Mouse (Mus musculus) 416B (cell line): ENCODE data around the gene Lamtor1.
A peak's percentile ranks its signal among the peaks of the same experiment; 100 is the strongest.

ENCODE experiments used
- DNase-seq: peaks from one replicate; pipeline ENCODE4 v3.0.0; 2011; ENCODE audit warnings: low read depth

Gene Lamtor1

DNA sequence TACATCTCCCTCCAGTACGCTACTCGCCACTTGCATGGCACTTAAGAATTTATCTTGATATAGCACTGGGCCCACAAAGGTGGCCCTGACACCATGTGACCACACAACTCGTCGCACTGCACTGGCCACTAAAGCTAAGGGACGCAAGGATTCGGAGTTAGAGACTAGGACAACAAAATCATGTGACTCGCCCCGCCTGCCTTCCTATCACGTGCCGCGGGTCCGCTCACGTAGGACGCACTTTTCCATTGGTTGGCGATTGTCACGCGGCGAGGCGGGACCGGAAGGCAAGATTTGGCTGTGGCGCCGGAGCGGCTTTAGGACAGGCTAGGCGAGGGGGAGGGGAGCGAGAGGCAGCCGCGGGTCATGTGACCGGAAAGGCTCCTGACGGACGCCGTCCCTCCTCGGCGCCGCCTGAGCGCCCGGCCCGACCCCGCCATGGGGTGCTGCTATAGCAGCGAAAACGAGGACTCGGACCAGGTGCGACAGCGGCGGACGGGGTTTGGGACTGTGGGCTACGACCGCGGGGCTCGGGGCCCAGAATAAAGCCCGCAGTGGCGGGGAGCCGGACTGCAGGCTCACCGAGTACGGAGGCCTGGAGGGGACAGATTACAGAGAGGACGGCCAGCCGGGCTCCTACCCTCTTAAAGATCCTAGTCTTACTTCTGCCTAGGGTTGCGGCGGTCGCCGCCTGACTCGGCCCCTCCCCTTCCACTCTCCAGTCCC lies at the start of gene Lamtor1:
Lamtor1 (plus strand) TSS at position 344 of the 726 bp plus-strand sequence.
- DNase-seq, result peak; percentile 99

DNA sequence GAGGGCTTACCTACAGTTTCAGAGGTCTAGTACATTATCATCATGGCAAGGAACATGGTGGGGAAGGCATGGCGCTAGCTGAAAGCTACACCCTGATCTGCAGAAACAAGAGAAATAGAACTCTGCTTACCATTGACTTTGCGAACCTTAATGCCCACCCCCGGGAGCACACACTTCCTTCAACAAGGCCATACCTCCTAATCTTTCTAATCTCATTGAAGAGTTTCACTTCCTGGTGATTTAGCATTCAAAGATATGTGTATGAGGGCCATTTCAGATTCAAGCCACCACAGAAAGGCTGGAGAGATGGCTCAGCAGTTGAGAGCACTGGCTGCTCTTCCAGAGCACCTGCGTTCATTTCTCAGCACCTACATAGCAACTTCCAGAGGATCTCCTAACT lies 48.6 kb upstream of the Lamtor1 start, which contains the start of gene Folr2:
Folr2 (minus strand) TSS at position 101 of the 400 bp plus-strand sequence.
- DNase-seq, result no peak

DNA sequence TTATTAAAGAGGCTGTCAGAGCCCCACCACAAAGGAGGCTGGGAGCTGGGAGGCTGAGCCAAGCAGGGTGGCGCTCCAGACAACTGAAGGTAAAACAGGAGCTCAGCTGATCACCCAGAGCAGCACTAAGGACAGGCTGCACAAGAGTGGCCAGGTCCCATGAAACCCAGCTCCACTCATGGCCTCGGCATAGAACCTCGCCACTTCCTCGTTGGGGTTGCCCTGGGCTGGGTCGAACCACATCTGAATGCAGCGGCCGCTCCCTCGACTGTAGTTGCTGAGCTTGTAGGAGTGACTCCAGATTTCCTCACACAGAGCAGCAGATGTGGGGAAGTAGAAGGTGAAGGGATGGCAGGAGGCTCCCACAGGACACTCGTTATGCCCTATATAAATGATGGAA lies 47.3 kb upstream of the Lamtor1 start:
- peak; percentile 55 for DNase-seq

DNA sequence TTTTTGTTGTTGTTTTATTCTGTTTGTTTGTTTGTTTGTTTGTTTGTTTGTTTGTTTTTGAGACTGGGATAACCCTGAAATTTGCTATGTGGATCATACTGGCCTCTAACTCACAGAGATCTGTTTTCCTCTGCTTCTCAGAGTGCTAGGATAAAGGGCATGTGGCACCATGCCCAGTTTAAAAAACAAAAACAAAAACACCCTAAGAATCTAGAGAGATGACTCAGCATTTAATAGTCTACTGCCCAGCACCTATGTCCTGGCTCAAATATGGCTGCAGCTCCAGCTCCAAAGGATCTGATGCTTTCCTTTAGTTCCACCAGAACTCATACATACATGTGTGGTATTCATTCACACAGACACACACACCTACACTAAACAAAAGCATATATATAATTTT lies 44.7 kb upstream of the Lamtor1 start:
- DNase-seq, result no peak

DNA sequence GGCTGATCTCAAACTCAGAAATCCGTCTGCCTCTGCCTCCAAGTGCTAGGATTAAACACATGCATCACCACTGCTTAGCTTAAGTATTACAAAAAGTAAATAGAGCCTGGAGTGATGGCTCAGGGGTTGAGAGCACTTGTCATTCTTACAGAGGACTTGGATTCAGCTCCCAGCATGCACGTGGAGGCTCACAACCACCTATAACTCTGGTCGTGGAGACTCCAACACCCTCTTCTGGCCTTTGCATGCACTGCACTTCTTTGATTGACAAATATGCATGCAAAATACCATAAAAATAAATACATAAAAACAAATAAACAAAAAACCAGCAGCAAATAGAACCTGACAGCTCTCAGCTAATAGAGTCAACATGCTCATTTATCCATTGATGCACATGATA lies 43.4 kb upstream of the Lamtor1 start:
- no peak for DNase-seq

DNA sequence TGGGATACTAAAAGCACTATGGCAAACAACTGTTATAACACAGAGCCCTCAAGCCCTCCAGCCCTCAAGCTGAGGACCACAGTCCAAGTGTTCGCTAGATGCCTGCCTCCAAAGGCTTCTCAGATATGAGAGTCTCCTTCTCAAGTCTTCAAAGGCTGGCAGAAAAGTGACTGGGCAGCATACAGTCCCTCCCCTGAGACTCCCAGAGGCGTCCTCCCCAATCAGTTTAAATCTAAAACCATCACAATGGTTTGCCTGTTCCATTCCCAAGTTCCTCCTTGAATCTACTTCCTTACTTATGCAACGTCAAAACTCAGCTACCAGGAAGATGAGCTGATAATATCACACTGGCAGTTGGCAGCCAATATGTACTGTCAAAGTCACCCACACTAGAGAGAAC lies 42.3 kb upstream of the Lamtor1 start, which contains the start of gene Anapc15:
Anapc15 (plus strand) TSS at position 301 of the 400 bp plus-strand sequence.
- no peak for DNase-seq

DNA sequence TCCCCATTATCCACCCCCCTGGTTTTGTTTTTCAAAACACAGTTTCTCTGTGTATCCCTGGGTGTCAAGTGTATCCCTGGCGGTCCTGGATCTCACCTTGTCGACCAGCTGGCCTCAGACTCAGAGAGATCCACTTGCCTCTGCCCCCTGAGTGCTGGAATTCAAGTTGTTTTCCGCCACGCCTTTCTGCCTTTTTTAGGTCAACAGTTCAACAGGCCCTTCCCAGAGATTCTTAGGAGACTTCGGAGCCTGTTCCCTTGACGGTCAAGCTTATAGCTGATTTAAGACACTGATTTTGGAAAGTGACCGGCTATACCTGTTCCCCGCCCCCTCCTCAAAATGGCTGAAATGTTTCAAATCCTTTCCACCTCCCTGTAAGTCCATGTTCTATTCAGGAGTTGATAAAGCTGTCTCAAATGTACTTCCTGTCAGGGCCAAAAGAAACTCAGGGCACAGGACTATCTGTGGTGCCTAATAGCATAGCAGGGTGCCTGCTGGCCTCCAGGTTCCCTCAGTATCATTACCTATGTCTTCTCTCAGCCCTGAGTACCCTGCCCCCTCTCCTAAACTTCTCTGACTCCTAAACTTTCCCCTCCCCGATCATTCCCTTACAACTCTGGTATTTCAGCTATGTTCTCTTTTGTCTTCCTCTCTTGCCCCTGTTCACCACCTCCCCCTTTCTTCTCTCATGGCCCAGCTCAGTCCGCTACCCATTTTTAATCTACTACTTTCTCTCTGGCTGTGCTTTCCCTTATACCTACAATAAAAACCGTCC lies 39.0 kb upstream of the Lamtor1 start:
- no peak for DNase-seq

DNA sequence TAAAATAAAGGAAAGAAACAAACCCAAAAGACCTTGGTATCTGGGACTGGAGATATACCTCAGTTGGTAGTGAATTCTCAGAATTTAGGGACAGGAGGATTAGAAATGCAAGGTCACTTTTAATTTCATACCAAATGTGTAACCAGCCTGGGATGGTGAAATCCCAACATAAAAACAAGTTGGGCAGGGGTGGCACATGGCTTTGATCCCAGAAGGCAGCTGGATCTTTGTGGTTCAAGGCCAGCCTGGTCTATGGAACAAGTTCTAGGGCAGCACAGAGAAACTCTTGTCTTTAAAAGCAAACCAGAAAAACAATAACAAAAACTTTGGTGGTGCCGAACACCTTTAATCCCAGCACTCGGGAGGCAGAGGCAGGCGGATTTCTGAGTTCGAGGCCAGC lies 38.2 kb upstream of the Lamtor1 start:
- DNase-seq, result no peak

DNA sequence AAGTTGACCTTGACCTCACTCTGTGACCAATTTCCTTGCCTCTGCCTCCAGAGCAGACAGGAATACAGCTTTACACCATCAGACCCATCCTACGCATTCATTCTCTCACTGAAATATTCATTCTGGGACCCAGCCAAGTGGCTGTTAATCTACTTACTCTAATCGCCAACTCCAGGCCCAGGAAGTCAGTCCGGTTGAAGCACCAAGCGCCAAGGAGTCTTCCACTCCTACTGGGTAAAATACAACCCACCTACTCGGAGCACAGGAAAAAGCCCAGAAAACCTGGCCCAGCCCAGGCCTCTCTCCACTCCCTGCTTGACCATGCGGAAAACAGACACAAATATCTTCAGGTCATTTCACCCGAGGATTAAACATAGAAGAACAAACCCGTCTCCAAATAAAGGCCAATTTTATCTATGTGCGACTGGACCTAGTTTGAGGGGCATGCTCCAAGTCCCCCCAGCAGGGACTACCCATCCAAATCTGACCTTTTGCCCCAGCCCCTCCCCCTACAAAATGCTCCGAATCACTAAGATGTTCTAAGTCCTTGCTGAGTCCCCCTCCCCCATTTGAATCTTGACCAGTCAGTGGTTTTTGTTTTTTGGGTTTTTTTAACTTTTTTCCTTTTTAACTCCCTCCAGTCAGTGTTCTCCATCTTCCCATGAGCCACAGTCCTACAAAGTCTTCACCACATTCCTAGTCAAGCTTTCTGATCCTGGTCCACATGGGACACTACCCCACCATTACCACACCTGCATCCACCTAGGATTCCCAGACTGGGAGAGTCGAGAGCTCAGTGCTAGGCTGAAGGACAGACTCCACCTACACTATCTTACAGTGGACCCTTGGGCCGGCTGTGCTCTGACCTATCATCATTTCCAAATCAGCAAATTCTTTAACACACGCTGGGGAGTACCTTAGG lies 37.2 kb upstream of the Lamtor1 start:
- DNase-seq, result no peak

DNA sequence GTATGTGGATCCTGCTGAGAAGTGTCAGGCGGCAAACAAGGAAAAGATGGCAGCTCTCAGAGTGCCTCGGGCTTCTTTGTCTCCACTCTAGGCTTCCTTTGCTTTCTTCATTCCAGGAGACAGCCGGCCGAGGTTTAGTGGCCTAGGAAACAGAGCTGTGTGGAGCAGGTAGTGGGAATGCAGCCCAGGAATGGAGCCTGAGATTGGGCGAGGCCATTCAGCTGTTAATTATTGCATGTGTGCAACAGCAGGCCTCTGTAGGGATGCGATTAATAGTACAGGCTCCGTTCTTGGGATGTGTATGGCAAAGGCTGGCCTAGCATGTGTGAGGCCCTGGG lies 36.6 kb upstream of the Lamtor1 start:
- DNase-seq, result no peak

DNA sequence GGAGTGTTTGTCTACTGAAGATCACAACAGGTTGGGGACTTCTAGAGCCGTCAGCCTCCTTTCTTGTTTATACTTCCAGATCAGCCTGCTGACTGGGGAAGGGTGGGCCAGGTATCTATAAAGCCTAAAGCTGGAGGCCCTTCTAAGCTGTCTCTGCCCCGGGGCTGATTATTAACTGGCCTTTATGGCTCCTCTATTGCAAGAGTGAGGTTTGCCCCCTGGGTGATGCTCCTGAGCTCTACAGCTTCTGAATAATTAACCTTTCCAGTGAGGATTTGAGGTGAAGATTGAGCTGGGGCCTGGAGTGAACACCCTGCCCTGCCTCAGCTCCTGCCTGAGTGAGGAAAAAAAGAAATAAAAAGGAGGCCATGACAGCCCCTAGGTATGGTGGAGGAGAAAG lies 35.1 kb upstream of the Lamtor1 start, which contains the start of gene Folr1:
Folr1 (minus strand) TSS at position 160 of the 400 bp plus-strand sequence.
- DNase-seq, result no peak

DNA sequence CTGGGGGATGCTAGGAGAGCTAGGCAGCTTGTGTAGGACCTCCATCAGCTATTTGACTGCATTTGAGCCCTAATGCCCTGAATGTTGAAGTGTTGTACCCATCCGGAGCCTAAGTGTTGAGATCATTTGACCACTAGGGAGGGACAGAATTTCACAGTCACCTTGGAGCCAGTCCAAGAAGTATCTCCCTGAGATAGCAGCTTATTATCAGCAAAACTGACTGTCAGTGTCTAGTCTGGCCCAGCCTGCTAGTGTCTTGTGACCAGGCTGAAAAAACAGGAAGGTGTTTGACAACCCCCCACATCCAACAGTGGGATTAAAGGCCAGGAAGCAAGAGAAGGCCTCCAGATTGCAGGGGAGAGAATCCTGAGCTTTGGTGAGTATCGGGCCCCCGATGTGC lies 34.4 kb upstream of the Lamtor1 start:
- peak; percentile 60 for DNase-seq

DNA sequence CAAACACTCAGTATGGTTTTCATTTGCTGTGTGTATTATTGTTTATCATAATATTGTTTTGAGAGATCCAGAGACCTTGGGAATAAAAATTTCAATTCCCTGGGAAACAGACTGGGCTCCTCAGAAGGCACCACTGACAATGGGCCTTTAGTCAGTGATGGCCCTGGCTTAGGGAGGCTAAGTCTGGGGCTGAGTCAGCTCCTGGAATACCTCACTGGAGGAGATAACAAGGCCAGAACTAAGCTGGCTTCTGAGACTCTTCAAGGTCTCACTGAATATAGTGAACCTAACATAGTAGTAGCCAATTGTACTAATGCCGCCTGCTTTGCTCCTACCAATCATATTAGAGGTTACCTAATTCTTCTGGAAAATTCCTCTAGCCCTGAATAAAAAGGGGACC lies 29.7 kb upstream of the Lamtor1 start:
- no peak for DNase-seq

DNA sequence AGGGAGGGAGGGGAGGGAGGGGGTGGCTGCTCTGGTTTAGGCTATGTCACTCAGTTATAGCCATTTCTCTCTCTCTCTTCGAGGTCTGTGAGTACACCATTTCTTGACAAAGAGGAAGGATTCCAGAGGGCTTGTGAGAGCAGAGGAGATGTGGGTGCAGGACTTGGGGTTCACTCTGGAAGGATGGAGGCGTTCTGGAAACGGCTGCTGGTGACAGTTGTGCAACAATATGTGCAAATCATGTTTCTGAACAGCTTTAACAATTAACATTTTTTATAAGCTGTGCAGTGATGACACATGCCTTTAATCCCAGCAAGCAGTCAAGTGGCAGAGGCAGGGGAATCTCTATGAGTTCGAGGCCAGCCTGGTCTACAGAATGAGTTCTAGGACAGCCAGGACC lies 24.8 kb upstream of the Lamtor1 start:
- DNase-seq, result no peak

DNA sequence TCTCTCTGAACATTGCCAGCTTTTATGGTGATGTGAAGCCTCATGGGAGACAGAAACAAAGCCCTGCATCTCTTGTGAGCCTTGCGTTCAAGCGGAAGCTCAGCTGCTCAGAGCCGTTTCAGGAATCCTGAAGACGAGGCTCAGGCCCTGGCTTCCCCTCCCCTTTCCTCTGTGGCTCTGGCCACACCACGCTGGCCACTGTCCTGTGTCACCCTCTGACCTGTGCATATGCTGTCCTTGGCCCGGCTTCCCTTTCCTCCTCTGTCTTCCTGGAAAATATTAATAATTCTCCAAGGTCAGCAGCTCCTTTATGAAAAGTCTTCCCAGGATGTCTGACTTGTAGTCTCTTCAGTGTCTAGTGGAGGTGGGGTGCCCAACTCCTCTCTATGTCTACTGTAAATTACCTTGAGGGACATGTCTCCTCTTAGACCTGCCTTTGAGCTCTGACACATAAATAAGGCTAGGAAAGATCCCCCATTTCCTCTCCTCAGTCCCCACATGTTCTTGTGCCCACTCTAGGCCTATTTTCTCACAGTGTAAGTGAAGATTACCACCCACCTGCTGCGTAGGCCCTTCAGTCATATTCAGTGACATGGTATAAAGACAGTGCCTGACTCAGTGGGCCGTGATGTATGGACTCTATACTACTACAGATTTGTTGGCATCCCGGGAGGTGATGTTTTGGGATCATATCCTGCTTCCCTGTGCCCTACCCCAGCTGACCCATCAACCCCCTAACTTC lies 23.1 kb upstream of the Lamtor1 start:
- DNase-seq, result peak; percentile 29

DNA sequence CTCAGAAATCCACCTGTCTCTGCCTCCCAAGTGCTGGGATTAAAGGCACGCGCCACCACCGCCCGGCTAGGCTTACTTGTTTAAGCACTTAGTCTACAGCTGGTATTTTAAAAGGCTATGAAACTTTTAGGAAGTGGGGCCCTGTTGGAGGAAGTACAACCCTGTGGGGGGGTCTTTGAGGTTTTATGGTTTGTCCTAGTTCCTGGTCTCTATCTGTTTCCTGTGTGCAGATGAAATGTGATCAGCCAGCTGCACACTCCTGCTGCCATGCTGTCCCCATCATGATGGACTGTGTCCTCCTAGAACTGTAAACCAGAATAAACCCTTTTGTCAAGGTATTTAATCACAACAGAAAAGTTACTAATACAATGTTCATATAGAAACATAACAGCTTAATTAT lies 21.5 kb upstream of the Lamtor1 start:
- peak; percentile 38 for DNase-seq

DNA sequence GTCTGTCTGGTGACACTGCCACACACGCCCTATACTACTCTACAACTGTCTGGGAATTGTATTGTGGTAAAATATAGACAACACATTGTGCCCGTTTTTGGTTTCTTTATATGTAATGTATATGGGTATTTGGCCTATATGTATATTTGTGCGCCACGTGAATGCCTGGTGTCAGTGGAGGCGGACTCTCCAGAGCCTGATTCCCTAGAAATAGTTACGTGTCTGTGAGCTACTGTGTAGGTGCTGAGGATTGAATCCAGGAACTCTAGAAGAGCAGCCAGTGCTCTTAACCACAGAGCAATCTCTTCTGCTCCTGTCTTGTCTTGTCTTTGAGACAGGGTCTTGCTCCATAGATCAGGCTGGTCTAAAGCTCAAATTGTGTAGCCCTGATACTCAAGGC lies 19.4 kb upstream of the Lamtor1 start:
- DNase-seq, result no peak

DNA sequence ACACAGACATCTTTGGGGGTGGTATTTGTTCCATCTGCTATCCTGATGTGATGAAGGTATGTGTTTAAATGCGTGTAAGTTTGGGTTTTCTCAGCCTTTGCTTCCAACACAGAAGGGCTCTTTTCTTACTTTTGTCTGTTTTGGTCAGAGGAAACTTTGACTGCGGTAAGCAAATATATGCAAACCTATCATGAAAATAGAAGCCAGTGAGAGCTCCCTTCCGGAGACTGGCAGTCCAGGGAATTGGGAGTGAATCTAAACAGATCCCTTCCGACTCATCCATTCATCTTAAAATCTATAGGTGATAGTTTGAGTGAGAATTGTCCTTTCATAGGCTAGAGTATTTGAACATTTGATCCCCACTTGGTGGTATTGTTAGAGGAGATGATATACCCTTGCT lies 17.2 kb upstream of the Lamtor1 start:
- DNase-seq, result no peak

DNA sequence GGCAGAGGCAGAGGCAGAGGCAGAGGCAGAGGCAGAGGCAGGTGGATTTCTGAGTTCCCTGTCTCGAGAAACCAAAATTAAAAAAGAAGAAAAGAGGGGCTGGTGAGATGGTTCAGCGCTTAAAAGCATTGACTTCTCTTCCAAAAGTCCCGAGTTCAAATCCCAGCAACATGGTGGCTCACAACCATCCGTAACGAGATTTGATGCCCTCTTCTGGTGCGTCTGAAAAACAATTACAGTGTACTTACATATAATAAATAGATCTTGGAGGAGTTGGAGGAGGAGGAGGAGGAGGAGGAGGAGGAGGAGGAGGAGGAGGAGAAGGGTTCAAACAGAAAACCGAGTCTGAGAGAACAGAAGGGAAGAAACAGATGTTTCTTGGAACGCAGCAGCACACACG lies 10.0 kb upstream of the Lamtor1 start:
- no peak for DNase-seq

DNA sequence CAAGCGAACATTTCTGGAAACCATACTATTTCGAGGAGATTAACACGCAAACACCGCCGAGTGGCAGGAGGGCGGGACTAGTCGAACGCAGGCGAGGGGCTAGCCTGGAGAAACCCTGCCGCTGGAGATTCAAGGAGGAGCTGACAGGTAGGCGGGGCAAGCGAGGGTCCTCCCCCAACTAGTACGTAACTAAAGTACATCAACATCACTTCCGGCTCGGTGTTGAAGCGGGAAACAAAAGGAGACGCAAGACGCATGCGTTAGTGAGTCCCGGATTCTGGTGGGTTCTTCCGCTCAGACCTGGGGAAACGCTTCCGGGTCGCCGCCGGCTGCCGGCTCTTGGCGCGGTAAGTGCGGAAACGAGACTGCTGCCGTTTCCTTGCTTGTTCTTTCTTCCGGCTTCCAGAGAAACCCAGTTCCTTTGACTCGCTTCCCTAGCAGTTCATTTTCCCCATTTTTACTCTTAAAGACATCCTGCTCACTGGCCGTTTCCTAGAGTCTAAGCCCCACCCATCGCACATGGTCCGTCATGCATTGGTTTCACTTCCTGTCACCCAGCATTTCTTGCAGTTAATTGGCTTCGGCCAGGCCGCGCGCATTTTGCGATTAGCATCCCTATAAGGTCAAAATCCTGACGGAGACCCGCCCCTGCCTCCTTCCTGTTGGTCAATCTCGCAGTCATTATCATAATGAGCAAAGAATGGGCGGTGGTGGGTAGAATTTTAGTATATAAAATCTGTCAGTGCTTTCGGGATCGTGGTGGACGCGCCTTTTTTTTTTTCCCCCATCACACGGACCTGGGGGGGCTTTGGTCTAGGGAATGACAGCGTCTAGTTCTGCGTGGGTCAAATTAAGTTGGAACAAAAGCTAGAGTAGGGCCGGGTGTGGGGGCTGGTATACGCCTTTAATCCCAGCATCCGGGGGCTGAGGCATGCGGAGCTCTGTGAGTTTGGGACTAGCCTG lies 9.3 kb upstream of the Lamtor1 start:
- DNase-seq, result peak; percentile 100
